Mouse (Mus musculus) embryonic facial prominence, embryonic 14.5 days (tissue): Measurements from ENCODE around the gene Zfp653. TPM values are rescaled to one million over a fixed set of nuclear protein-coding genes. Genes with fewer than 3 reads are reported as not detected.

ENCODE experiments used
- ATAC-seq: fragments of 200-750 bp; cut with Nextera tagmentation; 2 replicates; pipeline ENCODE4 v1.8.0; 2017; ENCODE audit warnings: low read depth, moderate number of reproducible peaks, moderate TSS enrichment
- DNase-seq: peaks from one replicate; pipeline ENCODE4 v3.0.0-alpha.2; 2015; ENCODE audit warnings: low spot score
- H3K27ac ChIP-seq: fragments of 300-500 bp; sonication (generic); replicated peaks from 2 replicates; pipeline ENCODE4 v1.5.1; 2014; ENCODE audit warnings: low read depth, mild to moderate bottlenecking, low read length, moderate library complexity
- H3K27me3 ChIP-seq: fragments of 300-500 bp; sonication (generic); replicated peaks from 2 replicates; pipeline ENCODE4 v1.6.1; 2014; ENCODE audit warnings: low read length; ENCODE audit not compliant: control insufficient read depth, insufficient read depth
- H3K36me3 ChIP-seq: fragments of 300-500 bp; sonication (generic); 2 replicates; pipeline ENCODE4 v1.6.1; 2014; ENCODE audit warnings: low read length, mixed read lengths; ENCODE audit not compliant: control insufficient read depth, insufficient read depth
- H3K4me1 ChIP-seq: fragments of 300-500 bp; sonication (generic); 2 replicates; pipeline ENCODE4 v1.6.1; 2014; ENCODE audit warnings: antibody characterized with exemption, low read length; ENCODE audit not compliant: control insufficient read depth, insufficient read depth
- H3K4me2 ChIP-seq: fragments of 300-500 bp; sonication (generic); 2 replicates; pipeline ENCODE4 v1.6.1; 2014; ENCODE audit warnings: low read depth, mild to moderate bottlenecking, low read length, moderate library complexity, mixed read lengths
- H3K4me3 ChIP-seq: fragments of 300-500 bp; sonication (generic); 2 replicates; pipeline ENCODE4 v1.5.1; 2014; ENCODE audit warnings: low read depth, mild to moderate bottlenecking, low read length
- H3K9ac ChIP-seq: fragments of 300-500 bp; sonication (generic); 2 replicates; pipeline ENCODE4 v1.6.1; 2014; ENCODE audit warnings: low read depth, mild to moderate bottlenecking, low read length, moderate library complexity, mixed read lengths
- H3K9me3 ChIP-seq: fragments of 300-500 bp; sonication (generic); 2 replicates; pipeline ENCODE4 v1.6.1; 2016; ENCODE audit warnings: low read length; ENCODE audit not compliant: control insufficient read depth
- WGBS: fragments of 180-500 bp; shearing (Covaris S2); extraction: QIAGEN DNeasy Blood & Tissue Kit; methylation state at CpG from one replicate; pipeline ENCODE4 v1.1.7; 2014; 5-methylcytosine and 5-hydroxymethylcytosine counted together
- polyA plus RNA-seq: library from polyadenylated mRNA; unstranded; fragments of >200 nt; fragmentation: Nextera tagmentation; extraction: Ambion mirVana; gene quantifications from 2 replicates; pipeline ENCODE4 v1.2.1, GENCODE M21; 2014

The Zfp653 gene
- polyA plus RNA-seq, 1 experiment from 2014 or later = 6.5 TPM

GRCm38 (mm10) chr9:22061339-22061738, 9.8 kb downstream of the Zfp653 start:
- ATAC-seq = no peak
- Histone ChIP-seq H3K27ac (no peak overlapping the region), H3K4me3 (no peak overlapping the region), H3K36me3 (peaks cover 73% of the 10 kb centered on the region), H3K4me1 (no peaks in the 10 kb centered on the region), H3K4me2 (no peak overlapping the region), H3K27me3 (no peaks in the 10 kb centered on the region), H3K9me3 (no peaks in the 10 kb centered on the region), H3K9ac (no peak overlapping the region)
- no peak for DNase-seq
- 70% methylated on average over 2 of the region's 2 CpGs for WGBS

GRCm38 (mm10) chr9:22058011-22058424, 13.2 kb downstream of the Zfp653 start:
- H3K4me1 ChIP-seq = peaks cover 4% of the 10 kb centered on the region; the same call in 1 of the 2 replicates
- no peak overlapping the region for H3K9ac ChIP-seq
- 93% methylated on average over 8 of the region's 9 CpGs for WGBS
- H3K27ac ChIP-seq = no peak overlapping the region
- H3K27me3 ChIP-seq = peaks cover 18% of the 10 kb centered on the region
- peaks cover 46% of the 10 kb centered on the region for H3K36me3 ChIP-seq
- no peak for ATAC-seq
- H3K4me3 ChIP-seq = no peak overlapping the region
- no peak for DNase-seq
- no peak overlapping the region for H3K4me2 ChIP-seq
- H3K9me3 ChIP-seq = no peaks in the 10 kb centered on the region

- no peak overlapping the region for H3K4me3 ChIP-seq
- H3K9ac ChIP-seq = no peak overlapping the region
- H3K36me3 ChIP-seq = peaks cover 39% of the 10 kb centered on the region
- DNase-seq (no peak), ATAC-seq (no peak)
- no peak overlapping the region for H3K27ac ChIP-seq
- H3K4me1 ChIP-seq = peaks cover 4% of the 10 kb centered on the region; the same call in 1 of the 2 replicates
- peaks cover 28% of the 10 kb centered on the region for H3K27me3 ChIP-seq
- 87% methylated on average over 8 of the region's 9 CpGs for WGBS
- H3K9me3 ChIP-seq = no peaks in the 10 kb centered on the region
- no peak overlapping the region for H3K4me2 ChIP-seq
Observed at GRCm38 (mm10) chr9:22057031-22057517, 14.1 kb downstream of the Zfp653 start.

- peaks cover 4% of the 10 kb centered on the region; the same call in 1 of the 2 replicates for H3K4me1 ChIP-seq
- no peak overlapping the region for H3K4me2 ChIP-seq
- DNase-seq (no peak), ATAC-seq (no peak)
- peaks cover 34% of the 10 kb centered on the region for H3K27me3 ChIP-seq
- H3K9me3 ChIP-seq = no peaks in the 10 kb centered on the region
- no peak overlapping the region for H3K9ac ChIP-seq
- WGBS = 73% methylated on average over 9 of the region's 9 CpGs
- no peak overlapping the region for H3K27ac ChIP-seq
- H3K36me3 ChIP-seq = peaks cover 39% of the 10 kb centered on the region
- H3K4me3 ChIP-seq = no peak overlapping the region
Observed at GRCm38 (mm10) chr9:22056303-22056910, 14.8 kb downstream of the Zfp653 start.

- H3K9me3 ChIP-seq = no peaks in the 10 kb centered on the region
- peaks cover 33% of the 10 kb centered on the region for H3K36me3 ChIP-seq
- no peak overlapping the region for H3K4me2 ChIP-seq
- ATAC-seq = no peak
- DNase-seq = no peak
- no peak overlapping the region for H3K27ac ChIP-seq
- H3K4me3 ChIP-seq = no peak overlapping the region
- WGBS = 30% methylated on average over 25 of the region's 29 CpGs
- H3K4me1 ChIP-seq = peaks cover 10% of the 10 kb centered on the region
- H3K9ac ChIP-seq = no peak overlapping the region
- peaks cover 41% of the 10 kb centered on the region for H3K27me3 ChIP-seq
Observed at GRCm38 (mm10) chr9:22055713-22056112, 15.5 kb downstream of the Zfp653 start.

- H3K36me3 ChIP-seq = peaks cover 26% of the 10 kb centered on the region
- WGBS = 3% methylated on average over 30 of the region's 32 CpGs
- H3K9me3 ChIP-seq = no peaks in the 10 kb centered on the region
- no peak overlapping the region for H3K9ac ChIP-seq
- H3K4me3 ChIP-seq = 0 out of 2 replicates have a peak overlapping the region, but pooled peaks have one; percentile 2
- ATAC-seq (peak; percentile 52), DNase-seq (peak; percentile 87)
- no peak overlapping the region for H3K27ac ChIP-seq
- H3K4me2 ChIP-seq = peak overlapping the region; percentile 31
- H3K4me1 ChIP-seq = peaks cover 14% of the 10 kb centered on the region
- H3K27me3 ChIP-seq = peaks cover 53% of the 10 kb centered on the region
Observed at GRCm38 (mm10) chr9:22054411-22055076, 16.6 kb downstream of the Zfp653 start.

GRCm38 (mm10) chr9:22053657-22054056, 17.5 kb downstream of the Zfp653 start:
- WGBS = 33% methylated on average over 7 of the region's 7 CpGs
- Histone ChIP-seq H3K36me3 (peaks cover 19% of the 10 kb centered on the region; the same call in 1 of the 2 replicates), H3K27ac (no peak overlapping the region), H3K4me1 (peaks cover 14% of the 10 kb centered on the region), H3K9ac (no peak overlapping the region), H3K27me3 (peaks cover 58% of the 10 kb centered on the region), H3K9me3 (no peaks in the 10 kb centered on the region), H3K4me3 (no peak overlapping the region), H3K4me2 (no peak overlapping the region)
- peak; percentile 35 for DNase-seq
- no peak for ATAC-seq

- ATAC-seq = peak; percentile 60; the same call in 1 of the 2 replicates
- Histone ChIP-seq H3K9me3 (no peaks in the 10 kb centered on the region), H3K9ac (peak within 1 kb of the TSS; percentile 55), H3K27ac (no peak within 1 kb of the TSS; the same call in 1 of the 2 replicates), H3K36me3 (peaks cover 1% of the 10 kb centered on the region; the same call in 1 of the 2 replicates), H3K4me2 (peak within 1 kb of the TSS; percentile 59), H3K27me3 (peaks cover 58% of the 10 kb centered on the region), H3K4me1 (peaks cover 14% of the 10 kb centered on the region), H3K4me3 (peak within 1 kb of the TSS; percentile 37)
- WGBS = 3% methylated on average over 12 of the region's 28 CpGs
- peak; percentile 55 for DNase-seq
Observed at GRCm38 (mm10) chr9:22051958-22052254, 19.3 kb downstream of the Zfp653 start, which contains the start of gene Elavl3. Gene Elavl3, minus strand, starts transcription at chr9:22052023.
